Mouse (Mus musculus) lung, postnatal 36 days (tissue): ENCODE results near the gene Cdk8.
A peak's percentile ranks its signal among the peaks of the same experiment; 100 is the strongest.

Source experiments
- DNase-seq: peaks from one replicate; pipeline ENCODE4 v3.0.0; 2022; ENCODE audit warnings: mixed read lengths

The Cdk8 gene

GRCm38 (mm10) chr5:146281884-146282579 is 51.0 kb downstream of the Cdk8 start:
- DNase-seq, result no peak

- no peak for DNase-seq
These were observed 52.9 kb downstream of the Cdk8 start for GRCm38 (mm10) chr5:146283899-146284298.

- DNase-seq, result peak; percentile 29
These were observed 56.4 kb downstream of the Cdk8 start for GRCm38 (mm10) chr5:146287416-146287815.

GRCm38 (mm10) chr5:146288048-146288501 is 57.0 kb downstream of the Cdk8 start:
- peak; percentile 39 for DNase-seq

- no peak for DNase-seq
These were observed 58.9 kb downstream of the Cdk8 start for GRCm38 (mm10) chr5:146289921-146290320.

GRCm38 (mm10) chr5:146290446-146290845 is 59.4 kb downstream of the Cdk8 start:
- DNase-seq, result no peak

- no peak for DNase-seq
These were observed 60.5 kb downstream of the Cdk8 start for GRCm38 (mm10) chr5:146291560-146291959.

GRCm38 (mm10) chr5:146292896-146293680 is 62.1 kb downstream of the Cdk8 start:
- DNase-seq, result peak; percentile 49

GRCm38 (mm10) chr5:146293919-146294700 is 63.1 kb downstream of the Cdk8 start:
- DNase-seq, result peak; percentile 27

- DNase-seq, result peak; percentile 46
These were observed 63.8 kb downstream of the Cdk8 start for GRCm38 (mm10) chr5:146294834-146295233.

GRCm38 (mm10) chr5:146298807-146299519 is 67.9 kb downstream of the Cdk8 start:
- no peak for DNase-seq

GRCm38 (mm10) chr5:146299520-146299870 is 68.5 kb downstream of the Cdk8 start:
- peak; percentile 61 for DNase-seq

- peak; percentile 86 for DNase-seq
These were observed 72.4 kb downstream of the Cdk8 start for GRCm38 (mm10) chr5:146303470-146303869.

GRCm38 (mm10) chr5:146307046-146307743 is 76.2 kb downstream of the Cdk8 start:
- peak; percentile 83 for DNase-seq

GRCm38 (mm10) chr5:146307744-146308096 is 76.7 kb downstream of the Cdk8 start:
- DNase-seq, result no peak

GRCm38 (mm10) chr5:146314538-146314937 is 83.5 kb downstream of the Cdk8 start:
- no peak for DNase-seq

GRCm38 (mm10) chr5:146315268-146315921 is 84.4 kb downstream of the Cdk8 start:
- peak; percentile 41 for DNase-seq

GRCm38 (mm10) chr5:146316316-146316715 is 85.3 kb downstream of the Cdk8 start:
- DNase-seq, result no peak

GRCm38 (mm10) chr5:146318051-146318450 is 87.0 kb downstream of the Cdk8 start:
- peak; percentile 44 for DNase-seq

GRCm38 (mm10) chr5:146318461-146318860 is 87.4 kb downstream of the Cdk8 start:
- DNase-seq, result no peak

- peak; percentile 15 for DNase-seq
These were observed 97.9 kb downstream of the Cdk8 start for GRCm38 (mm10) chr5:146328941-146329340.

GRCm38 (mm10) chr5:146329541-146329940 is 98.5 kb downstream of the Cdk8 start:
- DNase-seq, result no peak
